Mouse (Mus musculus): ENCODE measurements at regions not wholly inside any gene's neighbourhood (a gene's known extent, or its start where the extent isn't known, plus 50 kb on each side); places are given as distances from the start of the nearest gene placed in this dataset.

DNA sequence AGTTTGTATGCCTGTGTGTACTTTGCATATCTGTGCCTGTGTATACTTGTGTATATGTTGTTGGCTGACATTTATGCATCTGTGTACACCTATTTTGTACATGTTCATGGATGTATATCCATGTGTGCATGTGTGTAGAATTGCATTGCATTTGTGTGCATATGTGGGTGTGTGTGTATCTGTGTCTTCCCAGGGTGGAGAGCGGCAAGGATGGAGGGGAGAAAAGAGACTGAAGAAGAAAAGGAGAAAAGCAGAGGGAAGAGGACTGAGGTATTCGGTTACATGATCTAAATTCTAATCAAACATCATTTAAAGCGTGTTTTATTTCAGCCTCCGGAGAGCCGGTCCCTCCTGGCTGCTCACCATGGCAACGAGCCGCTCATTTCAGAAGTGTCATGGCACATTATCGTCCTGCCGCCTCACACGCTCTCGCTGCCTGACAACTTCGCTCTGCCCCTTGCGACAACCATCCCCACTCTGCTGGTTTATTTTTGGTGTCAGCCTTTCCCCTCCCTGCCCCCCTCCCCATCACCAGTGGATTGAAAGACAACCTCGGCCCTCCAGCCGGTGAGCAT lies 58.6 kb downstream of the Mrm1 start:
- peak; percentile 69 for DNase-seq

DNA sequence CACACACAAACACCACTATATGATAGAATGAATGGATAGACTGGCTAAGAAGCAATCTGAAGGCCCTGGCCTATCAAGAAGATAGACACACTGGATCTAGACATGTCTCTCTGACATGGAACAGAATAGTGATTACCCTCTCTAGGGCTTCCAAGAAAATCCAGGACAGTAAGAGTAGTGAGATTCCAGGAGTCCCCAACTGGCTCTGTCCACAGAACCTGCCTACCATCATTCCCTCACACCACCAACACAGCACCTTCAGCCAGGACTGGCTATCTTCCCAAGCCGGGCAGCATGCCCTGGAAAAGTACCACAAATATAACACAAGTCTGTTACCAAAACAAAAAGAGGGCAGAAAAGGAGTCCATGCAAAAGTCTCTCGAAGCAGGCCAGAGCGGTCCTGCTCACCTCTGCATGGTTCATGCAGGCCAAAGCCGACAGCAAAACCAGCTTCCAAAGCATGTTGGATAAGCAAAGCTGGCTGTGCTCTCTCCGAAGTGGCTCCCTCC lies 59.8 kb downstream of the Mrm1 start:
- DNase-seq: no peak

DNA sequence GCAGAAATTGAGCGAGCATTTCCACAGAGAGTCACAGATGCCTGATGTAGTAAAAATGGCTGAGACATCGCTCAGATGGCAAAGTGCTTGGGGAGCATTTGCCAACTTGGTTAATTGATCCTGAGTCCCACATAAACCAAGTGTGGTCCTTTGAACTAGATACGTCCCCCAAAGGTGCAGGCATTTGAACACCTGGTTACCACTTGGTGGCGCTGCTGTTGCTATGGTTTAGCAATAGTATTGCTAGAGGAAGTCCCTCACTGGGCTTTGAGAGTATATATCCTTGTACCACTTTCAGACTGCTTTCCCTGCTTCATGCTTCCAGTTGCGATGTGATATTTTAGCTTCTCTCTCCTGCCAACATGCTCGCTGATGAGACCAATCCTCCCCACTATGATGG lies 67.3 kb downstream of the Mrm1 start:
- no peak for DNase-seq

DNA sequence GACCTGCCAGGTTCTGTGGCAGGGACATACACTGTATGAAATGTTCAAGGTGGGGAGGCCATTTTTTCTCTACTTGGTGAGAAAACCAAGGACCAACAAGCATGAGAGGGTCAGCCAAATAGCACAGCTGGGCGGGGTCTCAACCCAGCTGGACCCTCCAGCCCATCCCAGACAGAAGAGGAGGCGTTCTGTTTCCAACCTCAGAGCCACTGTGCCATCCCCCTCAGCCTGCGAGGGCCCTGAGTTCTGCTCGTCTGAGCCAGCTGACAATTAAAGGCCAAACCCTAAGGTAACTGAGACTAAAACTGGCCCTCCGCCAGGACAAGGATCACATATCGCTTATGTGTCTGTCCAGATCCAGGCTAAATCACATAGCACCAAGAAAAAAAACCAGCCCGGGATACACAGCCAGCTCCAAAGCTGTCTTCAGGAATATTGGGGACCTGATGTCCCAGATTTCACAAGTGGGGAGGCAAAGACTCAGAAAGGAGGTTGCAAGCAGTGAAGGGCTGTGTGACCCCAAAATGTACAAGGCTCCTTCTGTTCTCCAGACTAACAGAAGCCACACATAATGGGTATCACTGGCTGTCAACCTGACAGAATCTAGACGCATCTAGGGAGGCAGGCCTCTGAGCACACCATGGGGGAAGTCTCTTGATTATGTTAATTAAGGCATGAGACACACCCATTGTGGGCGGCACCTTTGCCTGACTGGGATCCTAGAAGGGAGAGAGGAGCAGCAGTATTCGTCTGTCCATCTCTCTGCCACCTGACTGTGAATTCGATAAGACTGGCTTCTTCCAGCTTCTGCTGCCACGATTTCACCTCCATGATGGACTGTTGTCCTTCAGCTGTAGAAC lies 69.6 kb downstream of the Mrm1 start:
- no peak for DNase-seq

DNA sequence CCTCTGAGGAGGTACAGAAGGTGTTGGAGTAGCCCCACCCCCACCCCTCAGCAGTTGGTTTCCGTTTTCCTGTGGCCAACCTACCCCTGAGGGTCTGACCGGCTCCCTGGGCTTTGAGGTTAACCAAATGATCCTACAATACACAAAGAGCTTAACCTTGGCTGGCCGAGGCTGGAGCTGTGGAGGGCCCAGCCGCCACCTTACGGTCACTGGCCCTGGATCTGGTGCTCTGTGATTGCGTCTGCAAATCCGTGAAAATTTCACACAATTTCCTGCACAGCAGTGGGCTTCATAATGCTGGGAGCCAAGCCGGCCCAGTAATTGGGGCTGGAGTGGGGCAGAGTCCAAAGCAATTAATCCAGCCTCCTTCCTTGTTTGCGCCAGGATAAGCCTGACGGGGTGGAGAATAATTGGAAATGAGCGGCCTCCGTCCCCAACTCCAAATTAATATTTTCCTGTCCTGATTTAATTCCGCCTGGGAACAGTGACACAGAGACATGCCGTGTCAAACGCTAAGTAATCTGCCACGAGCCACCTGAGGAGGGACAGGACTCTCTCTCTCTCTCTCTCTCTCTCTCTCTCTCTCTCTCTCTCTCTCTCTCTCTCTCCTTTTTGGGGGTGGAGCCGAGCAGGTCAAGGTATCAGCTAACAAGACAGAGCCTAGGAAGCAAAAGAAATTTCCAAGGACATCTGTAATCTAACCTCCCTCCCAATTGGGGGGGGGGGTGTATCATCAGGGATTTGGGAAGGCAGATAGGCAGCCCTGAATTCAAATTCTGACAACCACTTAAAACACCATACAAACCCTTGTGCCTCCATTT lies 80.3 kb downstream of the Mrm1 start:
- DNase-seq: no peak

DNA sequence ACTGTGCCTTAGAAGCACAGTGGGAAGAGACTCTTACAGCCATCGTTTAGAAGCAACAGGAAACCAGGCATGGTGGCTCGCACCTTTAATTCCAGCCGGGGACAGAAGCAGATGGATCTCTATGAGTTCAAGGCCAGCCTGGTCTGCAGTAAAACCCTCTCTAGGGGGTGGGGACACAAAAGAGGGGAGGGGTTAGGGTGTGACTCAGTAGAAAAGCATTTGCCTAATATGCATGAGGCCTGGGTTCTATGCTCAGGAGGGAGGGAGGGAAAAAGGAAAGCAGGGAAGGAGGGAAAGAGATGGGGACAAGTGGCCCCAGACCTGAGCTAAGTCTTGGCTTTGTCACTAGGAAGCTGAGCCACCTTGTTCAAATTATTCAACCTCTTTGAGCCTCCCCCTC lies 81.2 kb downstream of the Mrm1 start:
- DNase-seq: no peak

DNA sequence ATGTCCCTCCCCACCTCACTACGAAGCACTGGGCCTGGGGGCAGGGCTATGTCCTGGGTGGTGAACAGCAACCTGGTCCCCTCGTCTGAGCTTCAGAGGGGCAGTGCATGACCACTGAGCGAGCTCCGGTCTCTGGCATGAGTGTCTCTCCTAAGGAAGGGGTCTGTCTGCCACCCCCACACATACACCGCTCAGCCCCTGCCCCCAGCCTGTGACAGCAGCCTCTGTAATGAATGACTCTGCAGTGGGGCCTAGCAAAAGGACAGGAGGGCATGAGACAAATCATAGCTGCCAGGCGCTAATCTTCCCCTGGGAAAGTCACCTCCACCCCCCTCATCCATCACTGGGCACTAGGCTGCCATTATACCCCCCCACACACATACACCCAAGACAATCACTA lies 87.4 kb downstream of the Mrm1 start:
- DNase-seq: no peak

DNA sequence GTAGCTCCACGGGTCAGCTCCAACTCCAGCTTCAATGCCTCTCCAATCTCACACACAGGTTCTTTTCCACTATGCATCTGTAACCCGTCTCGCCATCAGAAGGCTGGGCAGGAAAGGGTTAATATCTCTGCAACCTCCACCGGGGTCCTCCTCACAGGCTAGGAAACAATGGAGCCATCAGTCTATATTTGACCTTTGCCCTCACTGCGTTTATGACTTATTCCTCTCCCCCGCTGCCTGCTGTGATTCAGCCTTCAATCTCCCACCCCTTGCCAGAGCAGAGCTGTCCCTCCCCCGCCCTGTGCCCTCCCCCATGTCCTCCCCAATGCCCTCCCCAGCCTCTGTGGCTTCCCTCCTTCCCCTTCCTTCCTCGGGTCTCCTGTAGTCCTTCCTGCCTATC lies 89.1 kb downstream of the Mrm1 start:
- DNase-seq: no peak

DNA sequence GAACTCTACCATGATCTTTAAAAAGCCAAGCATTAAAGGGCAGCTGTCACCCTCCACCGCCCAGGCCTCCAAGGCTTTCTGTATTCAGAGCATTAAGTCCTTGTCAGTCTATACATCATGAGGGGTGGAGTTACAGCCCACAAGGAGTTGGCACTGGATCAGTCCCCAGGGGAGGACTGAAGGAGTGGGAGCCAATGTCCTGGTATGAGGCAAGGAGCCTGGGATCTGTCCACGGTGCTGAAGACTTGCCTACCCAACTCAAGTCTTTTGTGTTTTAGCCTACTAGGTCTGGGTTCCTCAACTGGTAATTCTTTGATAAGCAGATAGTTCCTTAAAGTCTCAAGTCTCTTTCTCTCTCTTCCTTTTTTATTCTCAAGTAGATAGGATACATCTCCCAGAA lies 90.1 kb downstream of the Mrm1 start:
- DNase-seq: no peak

DNA sequence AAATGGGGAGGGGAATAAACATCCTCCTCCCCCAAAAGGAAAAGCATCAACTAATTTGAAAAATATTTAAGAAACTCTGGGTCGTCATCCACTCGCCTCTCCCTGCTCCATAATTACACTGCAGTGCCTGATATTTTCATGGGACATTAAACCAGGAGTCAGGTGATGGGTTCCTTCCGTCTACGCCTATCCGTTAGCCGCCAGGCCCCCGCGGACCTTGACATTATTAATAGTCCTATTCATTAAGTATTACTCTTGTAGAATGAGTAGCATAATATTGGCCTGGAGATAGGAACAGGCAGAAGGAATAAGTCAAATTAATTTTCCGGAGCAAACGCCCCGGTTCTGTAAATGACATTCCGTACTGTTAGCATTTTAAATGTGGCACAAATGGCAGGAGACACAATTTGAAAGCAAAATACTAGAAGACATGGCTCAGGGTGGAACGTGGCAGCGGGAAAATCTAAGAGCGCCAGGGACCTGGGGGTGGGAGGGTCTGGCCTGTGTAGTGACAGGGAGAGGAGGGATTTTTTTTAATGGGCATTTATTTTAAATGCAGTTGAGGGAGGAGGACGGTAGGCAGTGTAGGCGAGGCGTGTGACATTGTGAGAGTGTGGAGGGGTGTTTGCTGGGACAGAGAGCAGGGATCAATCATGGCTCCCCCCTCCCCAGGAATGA lies 93.2 kb downstream of the Mrm1 start:
- no peak for DNase-seq

DNA sequence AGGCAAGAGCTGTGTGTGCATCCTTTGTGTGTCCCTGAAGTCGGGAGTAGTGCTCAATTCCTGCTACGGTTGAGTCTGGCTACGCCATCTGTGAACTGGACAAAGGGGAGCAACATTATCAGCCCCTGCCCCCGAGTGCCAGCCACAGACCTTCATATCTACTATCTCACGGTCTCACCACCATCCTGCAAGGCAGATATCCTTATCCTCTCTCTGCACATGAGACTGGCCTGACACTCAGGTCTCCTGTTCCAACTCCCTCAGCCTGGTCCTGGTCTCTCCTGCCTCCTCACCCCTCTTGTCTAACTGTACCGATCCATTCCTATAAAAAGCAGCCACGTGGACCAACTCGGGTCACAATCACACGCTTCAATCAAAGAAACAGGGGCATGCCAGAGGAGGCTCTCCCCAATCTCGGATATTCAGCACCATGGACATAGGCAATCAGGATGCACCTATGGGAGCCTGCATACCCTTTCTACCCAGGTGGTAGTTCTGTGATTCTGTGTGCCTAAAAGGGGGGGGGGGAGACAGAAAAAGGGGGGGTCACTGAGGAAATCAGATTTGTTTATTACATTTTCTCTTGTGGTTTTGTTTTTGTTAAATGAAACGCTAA lies 94.0 kb downstream of the Mrm1 start:
- DNase-seq: no peak

DNA sequence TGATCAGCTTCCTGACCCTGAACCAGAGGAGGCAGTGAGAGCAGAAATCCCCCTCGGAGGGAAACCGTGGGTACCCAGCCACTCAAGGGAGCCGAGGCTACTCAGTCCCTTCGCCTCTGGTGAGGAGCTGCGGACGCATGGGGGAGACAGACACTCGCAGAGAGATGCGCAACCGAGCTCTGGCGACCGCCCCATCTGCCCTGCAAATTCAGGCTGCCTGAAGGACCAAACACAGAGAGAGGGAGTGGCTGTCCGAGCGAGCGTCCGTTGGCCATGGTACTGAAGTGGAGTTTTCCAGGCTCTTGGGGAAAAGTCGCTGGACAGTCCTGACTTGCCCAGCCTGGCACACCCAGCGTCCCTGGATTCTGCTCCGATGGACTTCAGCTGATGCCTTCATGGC lies 95.2 kb downstream of the Mrm1 start:
- peak; percentile 60 for DNase-seq

DNA sequence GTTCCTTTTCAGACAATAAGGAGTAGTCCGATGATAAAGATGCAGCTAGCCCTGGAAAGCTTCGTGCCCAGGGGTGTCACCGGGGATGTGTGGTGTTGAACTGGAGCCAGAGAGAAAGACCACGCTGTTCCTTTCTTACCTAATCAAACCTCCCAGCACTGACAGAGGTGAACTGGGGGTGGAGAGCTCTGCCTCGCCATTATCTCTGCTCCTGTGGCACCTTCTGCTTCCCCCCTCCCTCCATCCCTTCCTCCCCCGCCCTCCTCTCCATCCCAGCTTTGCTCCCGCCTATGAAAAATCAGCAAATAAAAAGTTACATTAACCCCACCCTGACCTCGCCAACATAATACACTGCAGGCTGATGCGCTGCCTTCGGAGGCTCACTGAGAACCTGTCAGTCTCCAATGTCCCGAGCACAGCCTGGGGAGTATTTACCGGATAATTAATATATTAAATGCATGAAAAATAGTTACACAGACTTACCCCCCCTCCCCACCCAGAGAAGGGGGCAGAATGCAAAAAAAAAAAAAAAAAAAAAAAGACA lies 96.6 kb downstream of the Mrm1 start:
- DNase-seq: no peak

DNA sequence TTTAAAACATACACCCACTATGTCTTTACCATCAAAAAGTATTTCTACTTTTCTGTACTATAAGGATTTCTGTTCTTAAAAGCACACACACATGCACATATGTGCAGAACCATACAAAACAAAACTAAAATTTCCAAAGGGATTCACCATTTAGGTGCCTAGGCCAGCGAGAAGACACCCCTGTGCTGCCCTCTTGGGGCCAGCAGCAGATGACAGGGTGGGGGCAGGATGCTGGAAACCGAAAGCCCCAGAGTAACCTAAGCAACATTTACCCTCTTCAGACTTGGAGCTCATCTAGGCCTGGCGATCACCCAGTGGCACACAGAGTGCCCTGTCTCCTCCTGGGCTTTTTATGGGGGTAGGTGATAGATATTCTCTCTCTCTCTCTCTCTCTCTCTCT lies 97.3 kb downstream of the Mrm1 start:
- DNase-seq: no peak

DNA sequence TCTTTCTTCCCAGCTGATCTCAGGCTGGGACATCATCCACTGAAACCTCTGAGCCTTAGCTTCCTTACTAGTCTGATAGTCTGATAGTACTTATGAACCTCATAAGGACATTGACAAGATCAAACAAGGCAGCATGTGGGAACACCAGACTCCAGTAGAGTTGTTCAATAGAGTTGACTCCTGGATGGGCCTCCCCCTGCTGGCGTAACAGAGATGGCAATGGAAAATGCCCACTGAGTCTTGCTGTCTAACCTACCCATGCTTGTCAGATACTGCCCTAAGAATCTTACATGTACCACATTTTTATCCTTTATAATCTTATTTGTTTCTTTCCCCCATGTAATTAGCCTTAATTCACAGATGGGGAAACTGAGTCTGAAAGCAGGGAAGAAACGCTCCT lies 98.2 kb downstream of the Mrm1 start:
- no peak for DNase-seq

DNA sequence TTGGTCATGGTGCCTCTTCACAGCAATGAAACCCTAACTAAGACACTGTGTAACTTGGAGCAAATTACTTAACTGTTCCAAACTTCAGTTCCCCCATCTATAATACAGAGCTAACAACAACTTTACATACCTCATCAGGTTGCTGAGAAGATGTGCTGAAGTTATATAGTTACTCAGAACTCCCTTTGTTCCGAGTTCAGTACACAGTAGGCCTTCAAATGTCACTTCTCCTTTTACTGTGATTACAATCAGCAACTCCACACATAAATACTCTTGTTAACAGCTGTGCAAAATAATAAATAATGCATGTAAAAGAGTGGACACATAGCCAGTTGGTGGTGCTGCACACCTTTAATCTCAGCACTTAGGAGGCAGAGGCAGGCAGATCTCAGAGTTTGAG lies 99.5 kb downstream of the Mrm1 start:
- DNase-seq: no peak

DNA sequence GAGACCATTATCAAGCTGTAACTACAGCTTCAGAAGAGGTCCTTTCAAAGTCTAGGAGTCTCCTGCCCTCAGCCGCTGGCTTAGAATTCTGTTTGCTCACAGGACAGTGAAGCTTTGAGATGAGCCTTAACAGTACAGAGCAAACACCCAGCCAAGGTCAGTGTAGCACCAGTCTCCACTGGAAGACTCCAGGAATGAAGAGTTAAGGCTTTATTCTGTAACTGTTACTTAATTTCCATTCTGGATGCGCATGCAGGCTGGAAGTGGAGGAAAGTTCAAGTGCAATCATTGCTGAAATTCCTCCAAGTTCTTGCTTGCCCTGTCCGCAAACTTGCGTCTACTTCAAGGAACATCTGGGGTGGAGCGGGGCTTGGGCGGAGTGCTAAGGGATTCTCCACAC lies 106.6 kb downstream of the Mrm1 start:
- no peak for DNase-seq

DNA sequence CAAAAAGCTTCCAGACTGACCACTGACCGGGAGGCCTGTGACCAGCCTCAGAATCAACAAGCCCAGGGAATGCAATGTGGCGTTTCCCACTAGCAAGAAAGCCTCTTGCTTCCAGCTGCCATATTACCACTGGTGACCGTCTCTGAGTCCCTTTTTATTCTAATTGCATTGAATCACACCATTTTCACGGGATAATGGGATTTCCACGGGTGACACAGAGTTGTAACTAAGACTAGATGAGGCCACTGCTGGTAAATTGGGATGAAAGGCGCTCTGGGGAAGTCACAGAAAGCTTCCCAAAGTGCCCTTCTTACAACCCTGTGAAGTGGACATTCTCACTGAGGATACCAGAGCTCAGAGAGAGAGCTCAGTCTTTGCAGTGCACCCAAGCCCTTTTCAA lies 107.4 kb downstream of the Mrm1 start:
- DNase-seq: no peak

DNA sequence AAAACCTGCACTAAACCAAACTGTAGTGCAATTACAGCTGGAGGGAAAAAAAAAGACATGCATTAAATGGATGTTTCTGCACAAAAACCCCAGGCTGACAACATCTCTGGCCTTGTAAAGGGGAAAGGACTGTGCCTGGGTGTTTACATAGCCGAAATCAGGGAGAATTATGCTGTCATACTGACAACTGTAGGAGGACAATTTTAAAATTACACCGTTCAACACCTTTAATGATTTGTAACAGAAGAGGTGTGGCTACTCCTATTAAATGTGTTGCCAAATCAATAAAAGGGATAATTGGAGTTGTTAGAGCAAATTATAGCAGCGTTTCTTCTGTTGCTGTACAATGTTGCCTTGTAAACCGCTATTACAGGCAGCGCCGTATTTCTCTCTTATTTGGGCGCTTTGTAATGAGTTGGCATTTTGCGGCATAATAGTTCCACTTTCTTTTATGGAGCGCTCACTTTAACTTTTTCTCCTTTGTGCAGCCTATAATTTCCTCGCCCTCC lies 111.0 kb downstream of the Mrm1 start:
- DNase-seq: no peak

DNA sequence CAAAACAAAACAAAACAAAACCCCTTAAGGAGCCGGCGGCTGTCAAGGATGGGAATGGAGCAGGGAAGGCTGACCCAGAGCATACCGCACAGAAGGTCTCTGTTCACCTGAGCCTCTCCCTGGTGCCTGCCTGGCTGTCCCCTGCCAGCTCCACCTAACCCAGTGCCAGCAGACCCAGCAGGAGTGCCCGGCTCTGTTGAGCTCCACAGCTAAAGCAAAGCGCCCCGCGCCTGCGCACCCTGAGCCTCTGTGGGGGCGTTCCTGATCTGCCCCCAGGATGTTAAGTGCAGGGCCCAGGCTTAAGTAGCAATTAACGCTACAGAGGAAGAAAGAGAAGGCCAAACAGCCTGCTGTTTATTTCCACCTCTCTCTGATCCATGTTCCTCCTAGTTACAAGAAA lies 111.5 kb downstream of the Mrm1 start:
- no peak for DNase-seq

DNA sequence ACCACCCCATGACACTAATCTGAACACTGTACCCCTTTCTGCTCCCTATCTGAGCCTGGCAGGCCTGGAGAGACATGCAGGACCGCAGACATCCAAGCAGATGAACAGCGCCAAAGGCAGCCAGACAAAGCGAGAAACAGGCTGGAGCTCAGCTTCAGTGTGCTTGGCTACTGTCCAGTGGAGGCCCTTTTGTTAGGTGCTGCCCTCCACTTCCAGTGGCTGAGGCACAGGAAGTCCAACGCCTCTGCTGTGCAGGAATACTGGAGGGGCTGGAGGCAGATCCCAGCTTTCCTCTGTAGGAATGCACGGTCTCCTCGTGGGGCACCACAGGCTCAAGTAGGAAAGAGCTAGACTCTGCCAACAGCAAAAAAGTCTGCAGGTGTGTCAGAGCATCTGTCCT lies 112.6 kb downstream of the Mrm1 start:
- DNase-seq: no peak

Measured in right cerebral cortex, postnatal 14 days (tissue).